Mouse (Mus musculus) left cerebral cortex, adult 2 months (tissue): ENCODE results near the gene Upk3a. TPM values are rescaled to one million over a fixed set of nuclear protein-coding genes. Genes with fewer than 3 reads are reported as not detected.

ENCODE experiments used
- DNase-seq, 2 experiments: peaks; one replicate each; pipeline ENCODE4 v3.0.0; 2021 to 2022; ENCODE audit warnings: low spot score in 2 of 2, mixed read lengths in 1 of 2; ENCODE audit errors: extremely low spot score in 1 of 2
- H3K27ac ChIP-seq: fragments of 200-600 bp; 2 replicates; pipeline ENCODE4 v1.8.1; 2022
- H3K4me3 ChIP-seq: fragments of 200-600 bp; 2 replicates; pipeline ENCODE4 v1.8.1; 2022
- CTCF ChIP-seq: fragments of 200-600 bp; IDR thresholded peaks from 2 replicates; pipeline ENCODE4 v1.8.1; 2022; ENCODE audit warnings: antibody characterized with exemption, mild to moderate bottlenecking, moderate library complexity
- intact Hi-C: fragments of 180-260 bp; cut with DNase I; formaldehyde crosslinking; loops from one replicate; pipeline ENCODE4 v1.15.1; 2025
- long read RNA-seq, 2 experiments: library from polyadenylated mRNA; stranded (forward); transcript quantifications; one replicate each; pipeline ENCODE4 v2.0.0; 2021; ENCODE audit warnings: borderline mapping rate in 2 of 2
- total RNA-seq, 2 experiments: library from RNA; stranded (reverse); gene quantifications; 2 replicates each; pipeline ENCODE4 v1.2.3; 2021

Gene Upk3a
- total RNA-seq: not detected
- long read RNA-seq, experiment 1: 0 reads
- long read RNA-seq, experiment 2, partial matches to known transcripts: 0 of 1 reads
- long read RNA-seq, experiment 2, other reads (novel, unspliced or antisense): 1 of 1 reads

GRCm38 (mm10) chr15:85016951-85017664 lies at the start of gene Upk3a:
Gene Upk3a (plus strand): TSS chr15:85017141.
- DNase-seq: no peak
- intact Hi-C loops: loop anchor here (5.0 kb wide), 1 partner anchor 55 kb away; no protein-coding TSS in a partner anchor
- H3K4me3 ChIP-seq: no peak within 1 kb of the TSS
- H3K27ac ChIP-seq: no peak within 1 kb of the TSS
- no peak for TF ChIP-seq CTCF

DNA sequence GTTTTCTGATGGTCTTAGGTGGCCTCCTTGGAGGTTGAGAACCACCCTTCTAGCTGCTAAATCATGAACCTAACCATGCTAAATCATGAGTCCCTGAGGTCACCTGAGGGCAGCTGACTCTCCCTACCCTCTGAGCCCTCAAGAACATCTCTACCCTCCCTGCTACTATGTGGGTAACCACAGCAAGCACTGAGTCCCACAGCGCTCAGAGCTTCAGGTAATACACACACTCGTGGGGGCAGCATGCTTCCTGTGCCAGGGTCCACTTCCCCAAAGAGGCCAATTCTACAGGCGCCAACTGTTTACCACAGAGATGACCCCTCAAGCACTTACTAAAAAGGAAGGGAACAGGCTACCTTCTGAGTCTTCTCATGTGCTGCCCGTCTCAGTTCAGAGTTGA lies 48.4 kb upstream of the Upk3a start:
- H3K4me3 ChIP-seq: no peak overlapping the region
- no peak for DNase-seq
- TF ChIP-seq CTCF: no peak
- intact Hi-C loops: loop anchor here (1.0 kb wide), 1 partner anchor 11 kb away; no protein-coding TSS in a partner anchor
- no peak overlapping the region for H3K27ac ChIP-seq

DNA sequence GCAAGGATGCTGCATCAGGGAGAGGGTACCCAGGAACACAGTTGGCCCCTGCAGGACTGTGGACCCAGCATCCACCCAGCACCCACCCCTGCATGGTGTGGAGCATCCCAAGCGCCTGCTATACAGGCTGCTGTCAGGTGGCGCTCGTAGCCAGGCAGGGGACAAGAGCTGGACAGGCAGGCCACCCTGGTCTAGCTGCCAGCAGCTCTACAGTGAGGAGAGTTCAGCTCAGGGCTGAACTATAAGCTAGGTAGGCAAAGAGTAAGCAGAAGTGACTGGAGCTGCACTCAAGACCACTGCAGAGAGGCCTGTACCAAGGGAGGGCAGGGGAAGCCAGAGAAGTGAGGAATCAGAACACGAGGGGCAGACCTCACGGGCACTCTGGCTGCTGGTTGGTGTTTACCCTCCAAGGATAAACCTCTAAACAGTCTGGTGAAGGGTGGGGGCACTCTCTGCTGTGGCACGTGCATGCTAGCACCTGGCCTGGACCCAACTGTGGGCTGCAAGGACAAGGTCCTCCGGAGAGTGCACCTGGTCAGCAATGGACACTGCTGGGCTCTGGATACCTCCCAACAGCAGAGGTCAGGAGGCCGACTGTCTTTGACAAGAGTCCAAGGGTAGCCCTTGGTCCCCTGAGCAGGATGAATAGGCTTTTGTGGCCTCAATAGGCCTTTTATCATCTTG lies 43.9 kb upstream of the Upk3a start:
- peak; percentile 42 for TF ChIP-seq CTCF
- intact Hi-C loops: no loop called here
- H3K4me3 ChIP-seq: no peak overlapping the region
- peak overlapping the region; percentile 50 for H3K27ac ChIP-seq
- DNase-seq: no peak

GRCm38 (mm10) chr15:84973544-84973871 lies 43.4 kb upstream of the Upk3a start:
- peak overlapping the region; percentile 79 for H3K27ac ChIP-seq
- no peak for TF ChIP-seq CTCF
- no peak for DNase-seq
- intact Hi-C loops: no loop called here
- H3K4me3 ChIP-seq: no peak overlapping the region

DNA sequence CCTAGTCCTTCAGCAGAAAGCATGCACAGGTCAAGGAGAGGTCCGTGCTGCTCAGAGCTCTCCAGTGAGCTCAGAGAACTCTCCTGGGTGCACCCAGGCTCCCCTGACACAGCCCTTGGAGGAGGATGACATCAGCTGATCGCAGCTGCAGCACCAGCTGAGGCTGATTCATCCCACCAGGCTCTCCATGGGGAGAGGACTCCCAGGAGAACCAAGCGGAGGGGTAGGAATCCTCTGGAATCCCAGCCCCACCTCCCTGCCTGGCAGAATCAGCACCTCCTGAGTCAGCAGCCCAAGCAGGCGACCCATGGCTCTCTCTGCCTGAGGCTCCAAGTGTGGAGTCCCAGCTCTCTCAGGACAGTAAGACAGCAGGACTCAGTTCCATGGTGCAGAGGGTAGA lies 41.2 kb upstream of the Upk3a start:
- intact Hi-C loops: no loop called here
- DNase-seq: peak; percentile 71 to 79

DNA sequence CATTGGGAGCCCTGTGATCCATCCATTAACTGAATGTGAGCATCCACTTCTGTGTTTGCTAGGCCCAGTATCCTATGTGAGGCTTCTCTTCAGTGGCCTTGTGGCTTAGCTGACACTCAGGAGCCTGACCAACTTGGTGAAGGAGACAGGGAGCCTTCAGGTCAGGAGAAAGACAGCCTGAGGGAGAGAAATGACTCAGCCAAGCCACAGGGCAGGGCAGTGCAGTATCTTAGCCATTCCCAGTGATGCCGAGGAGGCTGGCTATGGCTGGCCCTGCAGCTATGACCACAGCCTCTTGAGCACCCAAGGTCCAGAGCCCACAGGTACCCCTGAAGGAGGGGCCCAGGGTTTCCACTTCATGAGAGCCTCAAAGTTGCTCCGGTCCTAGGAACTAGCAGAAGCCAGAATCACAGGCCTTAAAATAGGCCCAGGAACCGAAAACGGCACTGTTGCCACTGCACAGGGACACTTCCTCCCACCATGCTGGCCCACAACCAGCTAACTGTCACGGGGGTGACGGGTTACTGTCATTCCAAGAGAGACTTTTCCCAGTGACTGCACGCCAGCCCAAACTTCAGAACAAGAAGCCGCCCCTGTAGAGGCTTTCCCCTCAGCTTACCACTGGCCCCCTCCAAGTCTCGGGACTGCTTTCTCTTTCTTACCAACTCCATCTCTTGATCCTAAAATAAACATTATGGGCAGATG lies 35.2 kb upstream of the Upk3a start:
- no peak overlapping the region for H3K4me3 ChIP-seq
- peak overlapping the region; percentile 56 for H3K27ac ChIP-seq
- no peak for TF ChIP-seq CTCF
- intact Hi-C loops: no loop called here
- DNase-seq: no peak

More for the DNA sequence above, 41.2 kb upstream of the Upk3a start:
- TF ChIP-seq CTCF: no peak
- Histone ChIP-seq H3K4me3 (no peak overlapping the region), H3K27ac (peak overlapping the region; percentile 79)

- TF ChIP-seq CTCF: no peak
- Histone ChIP-seq H3K27ac (no peak overlapping the region; the same call in 1 of the 2 replicates), H3K4me3 (no peak overlapping the region)
- intact Hi-C loops: no loop called here
- DNase-seq: no peak
Observed at GRCm38 (mm10) chr15:84982888-84983287, 34.1 kb upstream of the Upk3a start.

DNA sequence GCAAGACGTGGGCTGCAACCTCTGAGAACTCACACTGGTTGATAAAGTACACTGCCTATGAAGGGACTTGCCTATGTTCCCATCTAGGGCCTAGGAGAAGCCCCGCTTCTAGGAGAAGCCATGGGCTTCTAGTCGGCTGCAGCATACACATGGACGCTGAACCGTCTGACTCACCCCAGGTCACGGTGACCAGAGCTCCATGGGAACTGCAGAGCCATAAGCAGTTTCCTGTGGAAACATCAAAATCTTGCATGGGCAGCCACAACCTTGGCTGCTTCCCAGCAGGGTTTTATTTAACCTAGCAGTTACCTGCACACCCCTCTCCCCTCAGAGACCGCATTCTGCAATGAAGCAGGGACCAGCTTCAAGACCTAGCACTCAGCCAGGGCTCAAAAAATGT lies 33.2 kb upstream of the Upk3a start:
- no peak for DNase-seq
- no peak for TF ChIP-seq CTCF
- Histone ChIP-seq H3K4me3 (no peak overlapping the region), H3K27ac (peak overlapping the region; percentile 16; the same call in 1 of the 2 replicates)
- intact Hi-C loops: no loop called here

- Histone ChIP-seq H3K27ac (peak overlapping the region; percentile 36; the same call in 1 of the 2 replicates), H3K4me3 (peak overlapping the region; percentile 92)
- DNase-seq: no peak
- intact Hi-C loops: loop anchor here (2.0 kb wide), 1 partner anchor 25 kb away; no protein-coding TSS in a partner anchor
- TF ChIP-seq CTCF: no peak
Observed at GRCm38 (mm10) chr15:84985516-84986160, 31.3 kb upstream of the Upk3a start.

DNA sequence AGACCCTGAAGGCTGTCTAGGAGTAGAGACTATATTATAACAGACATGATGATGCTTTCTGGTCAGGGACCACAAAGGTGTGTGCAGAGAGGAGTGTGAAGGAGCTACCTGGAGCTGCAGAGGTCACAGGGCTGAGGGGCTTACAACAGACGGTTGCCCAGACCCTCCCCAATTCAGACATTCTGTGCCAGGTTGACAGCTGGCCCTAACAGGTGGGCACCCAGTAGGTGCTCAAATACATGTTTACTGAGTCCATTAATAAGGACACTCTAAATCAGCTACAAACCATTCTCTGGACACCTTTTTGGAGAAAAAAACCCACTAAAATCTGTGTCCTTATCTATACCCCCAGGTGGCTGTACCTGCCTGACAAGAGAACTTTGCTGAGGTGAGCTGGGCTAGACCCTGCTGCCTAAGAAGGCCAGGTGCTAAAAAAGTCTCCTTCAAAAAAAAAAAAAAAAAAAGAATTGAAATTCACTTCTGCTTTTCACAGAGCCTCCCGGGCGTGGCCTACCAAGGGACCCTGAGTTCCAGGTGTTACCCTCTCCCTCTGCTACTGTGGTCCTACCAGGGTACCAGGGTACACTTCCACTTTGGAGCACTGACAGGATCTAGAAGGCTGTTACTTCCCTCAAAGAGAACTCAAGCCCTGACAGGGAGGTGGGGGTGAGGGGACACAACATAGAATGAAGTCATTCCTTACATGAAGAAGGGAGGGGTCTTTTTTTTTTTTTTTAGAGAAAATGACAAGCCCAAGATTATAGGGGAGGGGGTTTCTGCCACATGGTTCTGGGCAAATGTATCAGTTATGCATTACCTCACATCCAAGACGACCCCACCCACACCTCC lies 30.5 kb upstream of the Upk3a start:
- Histone ChIP-seq H3K4me3 (peak overlapping the region; percentile 92), H3K27ac (peak overlapping the region; percentile 89; the same call in 1 of the 2 replicates)
- TF ChIP-seq CTCF: no peak
- DNase-seq: no peak
- intact Hi-C loops: loop anchor here (2.0 kb wide), 1 partner anchor 26 kb away; no protein-coding TSS in a partner anchor
